Mouse (Mus musculus) heart, adult 2 months (tissue): Measurements from ENCODE around the gene Atcay. TPM values are rescaled to one million over a fixed set of nuclear protein-coding genes. Genes with fewer than 3 reads are reported as not detected.

Experiments
- DNase-seq, 2 experiments: peaks; one replicate each; pipeline ENCODE4 v3.0.0; 2021
- H3K27ac ChIP-seq: fragments of 200-600 bp; 2 replicates; pipeline ENCODE4 v1.8.1; 2022
- H3K27me3 ChIP-seq: fragments of 200-500 bp; 2 replicates; pipeline ENCODE4 v1.6.1; 2012; ENCODE audit warnings: mild to moderate bottlenecking, low read length, inconsistent platforms, mixed read lengths; ENCODE audit not compliant: control insufficient read depth, insufficient read depth
- H3K36me3 ChIP-seq: fragments of 200-500 bp; 2 replicates; pipeline ENCODE4 v1.6.1; 2012; ENCODE audit warnings: low read length, inconsistent platforms; ENCODE audit not compliant: control insufficient read depth, insufficient read depth
- H3K4me1 ChIP-seq: fragments of 200-500 bp; 2 replicates; pipeline ENCODE4 v1.6.1; 2011; ENCODE audit warnings: low read length; ENCODE audit not compliant: control insufficient read depth, insufficient read depth
- H3K4me3 ChIP-seq: fragments of 200-600 bp; 2 replicates; pipeline ENCODE4 v1.8.1; 2022
- H3K79me2 ChIP-seq: fragments of 200-500 bp; replicated peaks from 2 replicates; pipeline ENCODE4 v1.6.1; 2012; ENCODE audit warnings: mild to moderate bottlenecking, inconsistent platforms, low read length, moderate library complexity, mixed read lengths; ENCODE audit not compliant: control insufficient read depth, insufficient read depth
- H3K9ac ChIP-seq: fragments of 200-500 bp; 2 replicates; pipeline ENCODE4 v1.6.1; 2012; ENCODE audit warnings: low read depth, mild to moderate bottlenecking, control low read depth, inconsistent platforms, low read length, mixed read lengths
- CTCF ChIP-seq: fragments of 200-600 bp; IDR thresholded peaks from 2 replicates; pipeline ENCODE4 v1.8.1; 2022; ENCODE audit warnings: antibody characterized with exemption, mild to moderate bottlenecking, moderate library complexity
- EP300 ChIP-seq: fragments of 200-500 bp; IDR thresholded peaks from 2 replicates; pipeline ENCODE4 v1.6.1; 2011; ENCODE audit warnings: low read depth, low read length, control low read depth; ENCODE audit not compliant: insufficient read depth
- POLR2A ChIP-seq: fragments of 200-500 bp; IDR thresholded peaks from 2 replicates; pipeline ENCODE4 v1.6.1; 2011; ENCODE audit warnings: mild to moderate bottlenecking, low read depth, low read length, control low read depth; ENCODE audit not compliant: insufficient read depth
- WGBS: fragments of 180-500 bp; shearing (Covaris S2); methylation state at CpG from one replicate; pipeline ENCODE4 v1.1.7; 2018; 5-methylcytosine and 5-hydroxymethylcytosine counted together
- intact Hi-C: fragments of 180-260 bp; cut with DNase I; formaldehyde crosslinking; loops from one replicate; pipeline ENCODE4 v1.15.1; 2025
- polyA plus RNA-seq: library from polyadenylated mRNA; depleted of rRNA; stranded (reverse); fragments of >200 nt; gene quantifications from 2 replicates; pipeline ENCODE4 v1.2.3, GENCODE M21; 2012
- total RNA-seq, 2 experiments: library from RNA; stranded (reverse); gene quantifications; 2 replicates each; pipeline ENCODE4 v1.2.3; 2021

The Atcay gene
- total and polyA plus RNA-seq, 3 experiments, result 0.09 to 0.14 TPM; not detected in 1

DNA sequence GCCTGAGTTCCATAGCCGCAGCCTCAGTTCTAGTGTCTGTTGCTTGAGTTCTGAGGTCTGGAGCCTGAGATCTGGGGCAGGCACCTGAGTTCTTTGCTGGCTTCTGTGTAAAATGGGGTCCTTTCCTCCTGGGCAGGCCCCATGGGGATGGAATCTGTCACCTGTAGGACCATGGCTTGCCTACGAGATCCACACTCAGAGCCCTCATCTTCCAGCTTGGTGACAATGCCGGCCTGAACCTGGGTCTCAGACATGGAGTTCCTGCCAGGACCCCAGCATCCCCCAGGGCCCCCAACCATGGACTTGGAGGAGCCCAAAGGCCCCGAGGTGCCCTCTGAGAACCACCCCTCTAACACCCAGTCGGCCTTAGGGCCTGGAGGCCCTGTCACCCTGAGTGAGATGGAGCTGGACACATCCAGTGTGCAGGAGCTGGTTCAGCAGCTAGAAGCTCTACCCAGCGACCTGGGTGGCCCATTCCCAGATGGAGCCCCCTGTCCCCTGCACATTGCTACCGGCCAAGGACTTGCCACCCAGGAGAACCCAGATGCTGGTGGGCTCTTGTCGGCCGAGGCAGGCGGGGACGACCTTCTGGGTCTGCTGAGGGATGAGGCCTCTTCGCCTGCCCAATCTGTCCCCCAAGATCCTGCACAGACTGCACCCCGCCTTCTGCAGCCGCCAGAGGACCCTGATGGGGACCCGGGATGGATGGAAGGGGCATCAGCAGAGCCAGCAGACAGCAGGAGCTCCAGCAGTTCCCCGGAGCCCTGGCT, 38.2 kb upstream of the Atcay start:
- Histone ChIP-seq H3K36me3 (no peaks in the 10 kb centered on the region), H3K27ac (peak overlapping the region; percentile 95), H3K4me1 (peaks cover 2% of the 10 kb centered on the region; the same call in 1 of the 2 replicates), H3K79me2 (no peaks in the 10 kb centered on the region), H3K4me3 (peak overlapping the region; percentile 80), H3K27me3 (no peaks in the 10 kb centered on the region), H3K9ac (peak overlapping the region; percentile 86)
- intact Hi-C loops, result loop anchor here (1.0 kb wide), 1 partner anchor 18 kb away; no protein-coding TSS in a partner anchor
- no peak for TF ChIP-seq EP300
- TF ChIP-seq CTCF, result no peak
- no peak for TF ChIP-seq POLR2A
- 74% methylated on average over 16 of the region's 16 CpGs for WGBS
- DNase-seq, result no peak

DNA sequence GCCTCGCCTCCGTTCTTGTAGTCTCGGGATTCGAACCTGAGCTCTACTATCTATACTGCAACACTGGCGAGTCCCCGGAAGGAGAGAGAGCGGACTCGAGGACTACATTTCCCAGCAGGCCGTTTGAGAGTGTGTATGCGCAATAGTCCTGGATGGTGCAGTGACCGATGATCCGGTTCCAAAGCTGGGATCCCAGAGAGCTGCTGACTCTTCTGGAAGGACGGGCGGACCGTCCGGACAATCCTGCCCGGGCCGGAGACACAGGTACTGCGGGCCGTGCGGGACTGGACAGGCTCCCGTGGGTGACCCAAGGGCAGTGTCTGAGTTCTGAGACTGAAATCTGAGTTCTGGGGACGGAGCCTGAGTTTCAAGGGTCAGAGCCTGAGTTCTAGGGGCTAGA, 37.4 kb upstream of the Atcay start:
- Histone ChIP-seq H3K9ac (peak overlapping the region; percentile 86), H3K27me3 (no peaks in the 10 kb centered on the region), H3K27ac (peak overlapping the region; percentile 95), H3K79me2 (no peaks in the 10 kb centered on the region), H3K4me1 (peaks cover 2% of the 10 kb centered on the region; the same call in 1 of the 2 replicates), H3K36me3 (no peaks in the 10 kb centered on the region), H3K4me3 (peak overlapping the region; percentile 80)
- under 1% methylated on average over 23 of the region's 23 CpGs for WGBS
- intact Hi-C loops, result loop anchor here (1.0 kb wide), 1 partner anchor 19 kb away; no protein-coding TSS in a partner anchor
- TF ChIP-seq EP300 (0 out of 2 replicates have a peak, but pooled peaks have one; percentile 65), POLR2A (peak; percentile 97), CTCF (0 out of 2 replicates have a peak, but pooled peaks have one; percentile 4)
- peak; percentile 85 to 90 for DNase-seq

DNA sequence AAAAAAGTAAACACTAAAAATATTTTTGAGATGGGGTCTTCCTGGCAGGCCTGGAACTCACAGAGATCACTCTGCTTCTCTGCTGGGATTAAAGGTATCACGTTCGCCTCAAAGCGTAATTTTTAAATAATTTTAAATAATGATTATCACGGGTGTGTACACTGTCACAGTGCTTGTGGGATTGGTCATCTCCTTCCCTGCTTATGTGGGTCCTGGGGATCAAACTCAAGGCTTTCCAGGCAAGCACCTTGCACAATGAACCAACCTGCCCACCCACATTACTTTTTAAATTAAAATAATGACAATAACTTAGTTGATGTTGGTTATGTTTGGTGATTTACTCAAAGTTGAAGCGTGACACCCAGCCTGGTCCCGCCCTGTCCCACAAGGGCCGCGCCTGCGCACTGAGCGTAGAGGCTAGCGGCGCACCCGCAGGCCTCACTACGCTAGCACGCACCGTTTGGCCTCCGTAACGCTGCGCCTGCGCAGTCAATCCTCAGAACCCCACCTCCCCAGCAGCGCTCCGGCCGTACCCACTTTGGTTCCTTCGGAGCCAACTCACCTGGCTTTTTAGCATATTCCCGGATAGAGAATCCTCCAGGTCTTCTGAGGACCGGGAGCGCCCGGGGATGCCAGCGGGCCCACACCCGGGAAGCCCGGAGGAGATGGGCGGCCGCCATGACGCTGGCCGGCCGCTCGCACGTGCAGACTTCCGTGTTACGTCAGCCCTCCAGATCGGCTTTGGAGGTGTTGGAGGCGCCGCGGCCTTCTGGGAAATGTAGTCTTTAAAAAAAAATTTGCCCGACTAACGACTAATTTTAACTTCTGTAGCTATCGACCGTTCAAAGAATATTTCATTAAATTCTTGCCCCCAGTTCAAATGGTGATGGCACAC, 35.8 kb upstream of the Atcay start, which contains the start of the genes Mrpl54 and Apba3:
Gene Mrpl54, minus strand, starts transcription at position 724 of the 895 bp plus-strand sequence.
Gene Apba3, plus strand, starts transcription at position 750 of the 895 bp plus-strand sequence.
- Histone ChIP-seq H3K27ac (peak within 1 kb of the TSS; percentile 98), H3K4me1 (peaks cover 2% of the 10 kb centered on the region; the same call in 1 of the 2 replicates), H3K79me2 (no peaks in the 10 kb centered on the region), H3K36me3 (no peaks in the 10 kb centered on the region), H3K9ac (peak within 1 kb of the TSS; percentile 91), H3K4me3 (peak within 1 kb of the TSS; percentile 91), H3K27me3 (no peaks in the 10 kb centered on the region)
- peak; percentile 96 to 99 for DNase-seq
- intact Hi-C loops, result no loop called here
- TF ChIP-seq EP300 (peak; percentile 39; the same call in 1 of the 2 replicates), POLR2A (peak; percentile 78), CTCF (no peak)
- under 1% methylated on average over 48 of the region's 48 CpGs for WGBS

DNA sequence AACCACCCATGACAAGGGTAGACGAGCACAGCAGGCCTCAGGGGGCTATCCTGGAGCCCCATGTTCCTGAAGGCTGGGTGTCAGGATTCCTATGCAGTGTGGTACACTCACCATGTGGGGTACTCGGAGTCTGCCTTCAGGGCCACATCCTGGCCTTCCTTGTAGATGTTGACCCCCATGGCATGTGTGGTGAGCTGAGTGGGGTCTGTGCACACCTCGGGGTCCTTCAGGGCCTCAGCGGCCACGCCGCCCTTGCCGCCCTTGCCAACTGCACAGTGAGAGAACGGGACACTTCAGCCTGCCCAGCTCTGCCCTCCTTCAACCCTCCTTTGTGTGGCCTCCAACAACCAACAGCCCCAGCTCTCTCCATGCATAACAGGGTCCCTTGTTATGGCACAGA, 34.9 kb upstream of the Atcay start:
- Histone ChIP-seq H3K9ac (no peak overlapping the region), H3K27me3 (no peaks in the 10 kb centered on the region), H3K4me3 (no peak overlapping the region)

DNA sequence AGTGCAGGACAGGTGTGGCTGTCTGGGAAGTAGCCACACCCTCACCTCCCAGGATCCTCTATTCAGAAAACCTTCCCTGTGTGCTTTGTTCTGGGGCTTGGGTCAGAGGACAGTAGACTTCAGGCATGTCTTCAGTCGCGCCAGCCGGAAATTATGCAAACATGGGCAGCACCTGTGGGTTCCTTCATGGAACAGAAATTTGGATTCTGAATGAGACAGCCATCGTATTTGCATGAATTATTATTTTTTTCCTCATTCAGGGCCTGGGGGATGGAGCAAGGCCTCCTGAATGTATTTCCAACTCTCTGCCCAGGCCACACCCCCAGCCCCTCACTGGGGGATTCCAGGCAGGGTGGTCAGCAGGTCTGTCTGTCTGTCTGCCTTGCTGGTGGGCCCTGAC, 30.4 kb upstream of the Atcay start:
- peaks cover 11% of the 10 kb centered on the region; the same call in 1 of the 2 replicates for H3K27me3 ChIP-seq
- peaks cover 2% of the 10 kb centered on the region; the same call in 1 of the 2 replicates for H3K4me1 ChIP-seq
- no peak for TF ChIP-seq EP300
- no peak for TF ChIP-seq CTCF
- TF ChIP-seq POLR2A, result no peak
- H3K79me2 ChIP-seq, result no peaks in the 10 kb centered on the region
- WGBS, result 93% methylated on average over 4 of the region's 4 CpGs
- no peaks in the 10 kb centered on the region for H3K36me3 ChIP-seq
- no peak overlapping the region for H3K4me3 ChIP-seq
- intact Hi-C loops, result no loop called here
- no peak for DNase-seq
- no peak overlapping the region for H3K27ac ChIP-seq
- no peak overlapping the region for H3K9ac ChIP-seq

More for the DNA sequence above, 34.9 kb upstream of the Atcay start:
- no peaks in the 10 kb centered on the region for H3K79me2 ChIP-seq
- H3K36me3 ChIP-seq, result no peaks in the 10 kb centered on the region
- peaks cover 2% of the 10 kb centered on the region; the same call in 1 of the 2 replicates for H3K4me1 ChIP-seq
- TF ChIP-seq EP300, result no peak
- TF ChIP-seq POLR2A, result no peak
- no peak for TF ChIP-seq CTCF
- intact Hi-C loops, result no loop called here
- 95% methylated on average over 8 of the region's 8 CpGs for WGBS
- H3K27ac ChIP-seq, result no peak overlapping the region
- DNase-seq, result no peak
